Mouse (Mus musculus): ENCODE measurements around the gene Pigk.

Gene Pigk

DNA sequence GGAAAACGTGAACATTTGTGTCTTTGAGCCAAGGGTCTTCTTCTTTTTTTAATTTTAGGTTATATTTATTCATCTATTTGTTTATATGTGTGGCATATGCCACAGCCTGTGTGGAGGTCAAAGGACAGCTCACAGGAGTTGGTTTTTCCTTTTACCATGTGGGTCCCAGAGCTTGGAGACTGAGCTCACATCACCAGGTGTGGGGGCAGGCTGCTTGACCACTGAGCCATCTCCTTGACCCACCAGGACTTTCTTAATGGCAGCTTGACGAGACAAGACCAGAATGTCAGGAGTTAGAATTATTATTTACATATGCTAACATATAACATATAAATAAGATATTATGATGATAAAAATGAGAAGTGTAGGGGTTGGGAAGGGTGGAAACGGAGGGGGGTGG is 182.2 kb downstream of the Pigk start:
- no peak for DNase-seq (ENCODE audit: low spot score in 2 of 2)

GRCm38 (mm10) chr3:152897196-152897595 is 183.3 kb downstream of the Pigk start:
- no peak for DNase-seq (ENCODE audit: low spot score in 2 of 2)

GRCm38 (mm10) chr3:152898906-152899305 is 185.0 kb downstream of the Pigk start:
- no peak for DNase-seq (ENCODE audit: low spot score in 2 of 2)

GRCm38 (mm10) chr3:152905026-152905425 is 191.1 kb downstream of the Pigk start:
- DNase-seq (ENCODE audit: low spot score in 2 of 2), result no peak

GRCm38 (mm10) chr3:152905800-152906199 is 191.9 kb downstream of the Pigk start:
- DNase-seq (ENCODE audit: low spot score in 2 of 2), result no peak

- no peak for DNase-seq (ENCODE audit: low spot score in 2 of 2)
Observed at GRCm38 (mm10) chr3:152907087-152907486, 193.2 kb downstream of the Pigk start.

DNA sequence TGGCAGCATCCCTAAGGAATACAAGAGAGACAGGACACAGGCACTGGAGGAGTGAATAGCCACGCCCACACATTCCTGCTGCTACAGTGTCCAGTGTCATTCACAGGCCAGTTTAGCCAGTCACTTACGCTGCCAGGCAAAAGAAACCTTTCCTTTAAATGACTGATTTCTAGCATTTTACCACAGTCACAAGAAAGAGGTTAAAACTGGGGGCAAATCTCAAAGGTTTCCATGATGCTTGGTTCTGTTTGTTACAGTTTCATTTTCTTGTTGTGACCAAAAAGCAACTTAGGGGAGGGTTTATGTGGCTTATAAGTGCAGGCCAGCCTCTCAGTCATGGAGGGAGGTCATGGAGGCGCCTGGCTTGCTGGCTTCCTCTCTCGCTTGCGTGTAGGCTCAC is 193.8 kb downstream of the Pigk start:
- no peak for DNase-seq (ENCODE audit: low spot score in 2 of 2)

- DNase-seq (ENCODE audit: low spot score in 2 of 2), result no peak
Observed at GRCm38 (mm10) chr3:152911578-152911977, 197.7 kb downstream of the Pigk start.

DNA sequence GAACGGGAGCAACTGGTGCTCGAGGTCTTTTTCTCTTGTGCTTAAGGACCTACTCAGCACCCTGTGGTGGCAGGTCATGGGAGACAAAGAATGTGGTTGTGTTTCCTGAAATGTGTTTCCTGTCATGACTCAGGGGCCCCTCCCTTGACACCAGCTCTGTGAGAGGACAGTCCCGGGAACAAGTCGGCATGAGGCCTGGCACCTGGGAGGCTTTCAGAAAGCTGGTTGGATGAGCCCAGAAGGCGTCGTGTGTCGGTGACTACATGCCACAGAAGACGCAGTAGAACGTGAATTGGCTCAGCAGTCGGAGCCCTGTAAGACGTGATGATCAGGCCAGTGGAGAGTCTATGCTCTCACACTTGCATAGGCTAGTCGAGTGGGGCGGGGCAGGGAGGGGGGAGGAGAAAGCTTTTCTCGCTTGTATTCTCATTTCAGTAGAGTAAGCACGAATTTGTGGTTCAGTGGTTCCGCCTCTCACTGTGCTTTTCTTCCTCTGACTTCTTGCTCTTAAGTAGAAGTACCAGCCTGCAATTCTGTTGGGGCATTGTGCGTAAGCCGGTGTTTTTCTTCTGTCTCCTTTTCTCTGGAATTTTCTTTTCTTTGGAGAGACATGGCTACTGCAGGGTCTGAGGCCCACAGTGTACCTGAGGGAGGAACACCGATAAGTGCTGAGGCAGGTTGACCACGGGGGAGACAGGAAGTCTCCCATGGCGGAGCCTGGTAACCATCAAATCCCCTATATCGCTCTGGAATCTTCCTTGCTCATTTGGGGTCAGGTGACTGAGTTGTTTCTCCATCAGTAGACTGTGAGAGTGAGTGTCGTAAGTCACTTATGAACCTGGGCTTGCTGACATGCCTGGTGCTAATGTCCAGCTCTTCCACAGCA is 198.6 kb downstream of the Pigk start:
- no peak for DNase-seq (ENCODE audit: low spot score in 2 of 2)

DNA sequence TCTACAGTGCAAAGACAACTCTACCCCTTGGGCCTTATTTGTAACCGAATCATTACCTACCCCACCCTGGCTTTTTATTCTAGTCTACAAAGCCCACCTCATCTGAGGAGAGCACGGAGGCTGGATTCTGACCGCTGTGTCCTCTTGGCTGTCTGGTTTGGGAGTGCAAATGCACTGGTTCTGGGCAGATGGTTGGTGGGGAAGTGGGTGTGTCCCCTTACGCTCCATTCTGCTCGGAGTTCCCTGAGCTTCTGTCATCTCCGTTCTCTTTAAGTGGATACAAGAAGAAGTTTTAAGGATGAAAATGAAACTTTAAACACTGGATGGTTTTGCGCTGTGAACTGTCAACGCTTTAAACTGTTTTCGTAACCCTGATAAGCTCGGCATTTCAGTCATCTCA is 199.2 kb downstream of the Pigk start:
- DNase-seq (ENCODE audit: low spot score in 2 of 2), result no peak

DNA sequence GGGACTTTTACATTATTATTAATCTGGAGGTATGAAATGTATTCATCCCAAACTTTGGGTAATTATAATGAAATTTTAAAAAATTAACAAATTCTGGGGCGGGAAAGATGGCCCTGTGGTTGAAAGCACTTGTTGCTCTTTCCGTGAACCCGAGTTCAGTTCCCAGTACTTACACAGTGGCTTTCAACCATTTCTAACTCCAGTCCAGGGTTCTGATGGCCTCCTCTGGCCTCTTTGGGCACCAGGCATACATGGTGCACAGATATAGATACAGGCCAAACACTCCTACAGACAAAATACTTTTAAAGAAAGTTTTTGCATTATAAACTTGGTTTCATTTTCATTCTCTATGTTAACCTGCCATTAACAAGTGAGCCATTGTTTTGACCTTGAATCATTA is 199.7 kb downstream of the Pigk start:
- no peak for DNase-seq (ENCODE audit: low spot score in 2 of 2)

DNA sequence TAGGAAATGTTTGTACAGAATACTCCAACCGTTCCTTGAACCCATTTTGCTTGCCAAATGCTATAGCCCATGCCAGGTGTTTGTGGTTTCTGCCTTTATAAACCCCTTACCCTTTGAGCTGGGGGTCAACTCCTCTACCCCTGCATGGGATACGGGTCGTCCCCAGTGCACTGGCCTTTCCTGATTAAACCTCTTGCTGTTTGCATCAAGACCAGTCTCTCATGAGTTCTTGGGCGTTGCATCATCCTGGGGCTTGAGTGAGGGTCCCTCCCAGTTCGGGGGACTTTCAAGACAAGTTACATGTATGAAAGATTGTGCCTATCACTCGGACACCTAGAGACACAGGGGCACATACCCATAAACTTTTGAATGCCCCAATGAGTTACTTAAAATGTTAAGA is 200.5 kb downstream of the Pigk start:
- no peak for DNase-seq (ENCODE audit: low spot score in 2 of 2)

GRCm38 (mm10) chr3:152917579-152917978 is 203.7 kb downstream of the Pigk start:
- no peak for DNase-seq (ENCODE audit: low spot score in 2 of 2)

- DNase-seq (ENCODE audit: low spot score in 2 of 2), result no peak
Observed at GRCm38 (mm10) chr3:152919101-152919500, 205.2 kb downstream of the Pigk start.

DNA sequence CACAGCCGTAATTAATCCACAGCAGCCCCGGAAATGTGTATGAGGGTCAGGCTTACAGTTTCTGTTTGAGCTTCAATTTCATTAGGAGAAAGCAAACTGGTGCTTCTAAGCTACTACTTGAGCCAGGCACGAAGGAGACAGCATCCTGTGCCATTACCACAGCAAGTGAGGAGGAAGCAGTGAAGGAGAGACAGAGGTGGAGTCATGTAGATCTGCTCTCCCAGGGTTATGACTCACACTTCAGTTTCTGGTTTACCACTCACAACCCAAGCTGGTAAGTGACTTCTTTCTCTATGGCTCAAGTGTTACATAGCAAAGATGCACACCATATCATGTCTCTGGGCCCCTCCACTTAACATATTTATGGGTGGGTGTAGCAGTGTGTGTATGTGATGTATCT is 206.5 kb downstream of the Pigk start:
- no peak for DNase-seq (ENCODE audit: low spot score in 2 of 2)

- no peak for DNase-seq (ENCODE audit: low spot score in 2 of 2)
Observed at GRCm38 (mm10) chr3:152923530-152923929, 209.6 kb downstream of the Pigk start.

DNA sequence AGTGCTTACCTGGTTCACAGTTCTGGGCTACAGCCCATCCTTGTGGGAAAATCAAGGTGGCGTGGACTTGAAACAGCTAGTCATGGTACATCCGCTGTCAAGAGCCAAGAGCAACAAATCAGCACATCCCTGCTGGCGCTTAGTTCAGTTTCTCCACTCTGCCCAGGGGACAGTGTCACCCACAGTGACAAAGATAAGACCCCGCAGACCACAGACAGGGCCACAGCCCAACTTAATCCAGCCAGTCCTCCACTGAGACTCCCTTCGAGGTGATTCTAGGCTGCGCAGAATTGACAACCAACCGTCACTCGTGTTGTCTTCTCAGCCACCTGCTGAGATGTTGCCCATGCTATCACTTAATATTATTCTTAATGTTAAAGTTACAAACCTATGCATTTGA is 211.5 kb downstream of the Pigk start:
- no peak for DNase-seq (ENCODE audit: low spot score in 2 of 2)

- DNase-seq (ENCODE audit: low spot score in 2 of 2), result no peak
Observed at GRCm38 (mm10) chr3:152926166-152926565, 212.3 kb downstream of the Pigk start.

GRCm38 (mm10) chr3:152928287-152928975 is 214.5 kb downstream of the Pigk start:
- no peak for DNase-seq (ENCODE audit: low spot score in 2 of 2)

DNA sequence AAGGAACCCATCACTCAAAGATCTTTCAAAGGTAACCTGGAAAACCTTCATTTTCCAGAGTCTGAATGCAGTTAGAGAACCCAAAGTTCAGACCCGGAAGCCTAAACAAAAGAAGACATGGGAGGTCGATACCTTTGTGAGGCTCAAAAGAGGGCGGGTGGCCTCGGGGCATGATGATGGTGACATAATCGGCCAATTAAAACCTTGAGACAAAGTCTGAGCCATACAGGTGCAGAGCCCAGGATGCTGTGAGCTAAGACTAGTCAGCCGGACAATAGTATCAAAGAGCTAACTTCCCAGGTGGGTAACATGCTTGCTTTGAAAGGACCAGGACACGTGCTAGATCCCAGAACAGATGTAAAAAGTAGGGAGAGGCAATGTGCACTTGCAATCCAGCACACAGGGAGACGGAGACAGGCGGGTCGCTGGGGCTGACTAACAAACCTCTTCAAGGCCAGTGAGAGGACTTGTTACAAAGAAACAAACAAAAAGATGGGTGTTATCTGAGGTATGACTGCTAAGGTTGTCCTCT is 215.4 kb downstream of the Pigk start:
- DNase-seq (ENCODE audit: low spot score in 2 of 2), result no peak

DNA sequence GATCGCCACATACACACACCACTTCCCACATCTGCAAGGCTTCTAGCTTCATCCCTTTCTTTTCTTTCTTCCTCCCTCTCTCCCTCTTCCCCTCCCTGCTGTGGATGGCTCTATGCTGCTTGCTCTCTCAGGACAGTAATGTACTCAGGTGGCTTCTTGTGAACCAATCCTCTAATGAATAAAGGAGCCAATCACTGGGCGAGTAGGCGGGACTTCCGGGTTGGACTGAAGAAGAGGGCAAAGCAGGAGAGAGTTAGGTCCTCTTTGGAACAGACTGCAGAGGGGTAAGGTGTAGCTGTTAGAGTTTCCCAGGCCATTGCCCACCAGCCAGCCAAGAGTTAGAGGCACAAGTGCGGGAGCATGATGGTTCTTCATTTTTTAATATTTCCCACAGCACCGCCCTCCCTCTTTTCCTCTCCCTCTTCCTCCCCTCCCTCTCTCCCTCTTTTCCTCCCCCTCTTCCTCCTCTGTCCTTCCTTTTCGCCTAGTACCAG is 215.9 kb downstream of the Pigk start:
- no peak for DNase-seq (ENCODE audit: low spot score in 2 of 2)

- DNase-seq (ENCODE audit: low spot score in 2 of 2), result no peak
Observed at GRCm38 (mm10) chr3:152931354-152931753, 217.5 kb downstream of the Pigk start.

GRCm38 (mm10) chr3:152932096-152932495 is 218.2 kb downstream of the Pigk start:
- no peak for DNase-seq (ENCODE audit: low spot score in 2 of 2)
